Comparison of ENCODE assay signal across 9 mouse cellular contexts in the genomic region with DNA sequence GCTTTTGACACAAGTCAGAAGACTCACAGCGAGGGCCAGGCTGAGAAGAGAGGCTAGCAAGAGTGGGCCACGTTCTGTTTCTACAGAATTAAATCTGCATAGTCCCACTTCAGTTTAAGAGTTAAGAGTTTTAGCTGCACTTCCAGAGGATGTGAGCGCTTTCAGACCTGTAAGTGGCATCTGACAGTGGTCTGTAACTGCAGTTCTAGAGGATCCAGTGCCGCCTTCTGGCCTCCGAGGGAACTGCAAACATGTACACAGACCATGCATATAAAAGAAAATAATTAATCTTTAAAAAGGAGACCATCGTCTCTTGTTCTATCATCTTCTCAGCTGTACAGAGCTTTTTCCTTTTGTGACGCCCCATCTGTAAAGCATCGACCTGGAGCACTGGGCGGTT. TPM values are rescaled to one million over a fixed set of nuclear protein-coding genes. Genes with fewer than 3 reads are reported as not detected.
DNase-seq lines count a peak whose midpoint lies in the region; ATAC-seq and TF ChIP-seq lines count a peak whose summit lies in the region.
"Had no signal": no experiment of that assay in that cellular context is flagged by ENCODE, and none has a peak within 500 bp of the region (broad histone marks: within the 10 kb centered on the region; RNA-seq: fewer than 3 reads in every experiment).

No protein-coding gene starts in this region.

- no peak overlapping the region for H3K4me3 ChIP-seq in cerebellum, adult 2 months (replicated peaks; ENCODE audit: insufficient read depth, low read depth, low read length)
- H3K4me3 ChIP-seq in neural tube, embryonic 15.5 days (replicated peaks): no peak overlapping the region
- H3K4me3 ChIP-seq in neural tube, embryonic 14.5 days (ENCODE audit: low read depth, low read length): no peak overlapping the region
- H3K4me3 ChIP-seq: heart, embryonic 15.5 days had no signal

- no peaks in the 10 kb centered on the region for H3K4me1 ChIP-seq in cerebellum, adult 2 months (ENCODE audit: control insufficient read depth, insufficient read depth, low read length)
- H3K4me1 ChIP-seq in neural tube, embryonic 15.5 days: no peaks in the 10 kb centered on the region
- no peaks in the 10 kb centered on the region for H3K4me1 ChIP-seq in neural tube, embryonic 14.5 days (ENCODE audit: control insufficient read depth, insufficient read depth, low read length)
- H3K4me1 ChIP-seq: heart, embryonic 15.5 days had no signal

- TF ChIP-seq CTCF in cerebellum, adult 2 months (IDR thresholded peaks at IDR 0.05; ENCODE audit: borderline replicate concordance, insufficient read depth, low read depth, low read length): peak; percentile 68; the same call in 1 of the 2 replicates

- H3K27me3 ChIP-seq in cerebellum, adult 2 months (ENCODE audit: control insufficient read depth, insufficient read depth, low read length): no peaks in the 10 kb centered on the region
- no peaks in the 10 kb centered on the region for H3K27me3 ChIP-seq in neural tube, embryonic 15.5 days (replicated peaks)
- H3K27me3 ChIP-seq in neural tube, embryonic 14.5 days (ENCODE audit: control insufficient read depth, insufficient read depth, low read length): no peaks in the 10 kb centered on the region

- ATAC-seq in cerebellum, adult (ENCODE audit: insufficient number of reproducible peaks, low FRiP score, low TSS enrichment): no peak
- ATAC-seq in neural tube, embryonic 15.5 days (ENCODE audit: low FRiP score): no peak
- 0 out of 2 replicates have a peak, but pooled peaks have one; percentile 45 for ATAC-seq in common myeloid progenitor, adult 5-6 weeks (replicated peaks; ENCODE audit: low read depth, poor library complexity, severe bottlenecking)
- ATAC-seq in neural tube, embryonic 14.5 days (ENCODE audit: low read depth): 0 out of 2 replicates have a peak, but pooled peaks have one; percentile 17

- H3K9ac ChIP-seq in neural tube, embryonic 15.5 days (replicated peaks): no peak overlapping the region
- H3K9ac ChIP-seq in neural tube, embryonic 14.5 days (replicated peaks; ENCODE audit: low read depth, low read length): no peak overlapping the region
- H3K9ac ChIP-seq: heart, embryonic 15.5 days had no signal

- 32% methylated on average over 9 of the region's 9 CpGs for WGBS in cerebellum, adult 2 months
- WGBS in neural tube, embryonic 15.5 days: 34% methylated on average over 9 of the region's 9 CpGs
- 30% methylated on average over 9 of the region's 9 CpGs for WGBS in neural tube, embryonic 14.5 days

- H3K9me3 ChIP-seq in neural tube, embryonic 15.5 days (replicated peaks): no peaks in the 10 kb centered on the region
- no peaks in the 10 kb centered on the region for H3K9me3 ChIP-seq in neural tube, embryonic 14.5 days (ENCODE audit: control insufficient read depth, low read length)
- H3K9me3 ChIP-seq: heart, embryonic 15.5 days had no signal

- no peaks in the 10 kb centered on the region for H3K36me3 ChIP-seq in neural tube, embryonic 15.5 days
- no peaks in the 10 kb centered on the region for H3K36me3 ChIP-seq in neural tube, embryonic 14.5 days (ENCODE audit: control insufficient read depth, insufficient read depth, low read length)
- H3K36me3 ChIP-seq: heart, embryonic 15.5 days had no signal

- DNase-seq in cerebellum, adult 2 months: peak in 1 of 2 experiments; percentile 46
- DNase-seq in neural tube, embryonic 10.5 days (ENCODE audit: extremely low spot score, low spot score): peak; percentile 63
- peak; percentile 50 for DNase-seq in kidney, postnatal 14 days
- no peak for DNase-seq in heart, adult 11 months

- H3K4me2 ChIP-seq in neural tube, embryonic 15.5 days: no peak overlapping the region
- no peak overlapping the region for H3K4me2 ChIP-seq in neural tube, embryonic 14.5 days (ENCODE audit: low read depth, low read length)
- H3K4me2 ChIP-seq: heart, embryonic 15.5 days had no signal

- no peak for TF ChIP-seq POLR2A in cerebellum, adult 2 months (IDR thresholded peaks at IDR 0.05; ENCODE audit: borderline replicate concordance, insufficient read depth, low read length)

- no peak overlapping the region for H3K27ac ChIP-seq in cerebellum, adult 2 months (ENCODE audit: insufficient read depth, low read length)
- no peak overlapping the region for H3K27ac ChIP-seq in neural tube, embryonic 15.5 days (replicated peaks)
- H3K27ac ChIP-seq in neural tube, embryonic 14.5 days (ENCODE audit: low read depth, low read length): no peak overlapping the region
- H3K27ac ChIP-seq: heart, embryonic 15.5 days had no signal

RNA-seq across cellular contexts. Expression of a gene that starts 9.8 kb away (rescaled TPM):
- polyA plus RNA-seq in cerebellum, adult 2 months (2012; rRNA removed): 152 and 164 TPM in 2 replicates
- 23.5 and 29.5 TPM in 2 replicates for polyA plus RNA-seq in neural tube, embryonic 15.5 days (2015; fragmentation: Nextera tagmentation; extraction: Ambion mirVana)
- not detected in 2 replicates for total RNA-seq in common myeloid progenitor, adult 5-6 weeks (2017)
- polyA plus RNA-seq in neural tube, embryonic 14.5 days (2014; fragmentation: Nextera tagmentation; extraction: Ambion mirVana): 26.6 and 37.4 TPM in 2 replicates

Comparison
In these comparisons a context has a peak if more than half of its experiments do, and no peak if none do; other contexts are left out.
1. ATAC-seq: peak in common myeloid progenitor, adult 5-6 weeks (single experiment) and neural tube, embryonic 14.5 days (single experiment); none in cerebellum, adult (single experiment) and neural tube, embryonic 15.5 days (single experiment).